Mouse (Mus musculus): ENCODE data around the gene Dnaic1. TPM values are rescaled to one million over a fixed set of nuclear protein-coding genes. Genes with fewer than 3 reads are reported as not detected.

Dnaic1 gene
- total and polyA plus RNA-seq, 3 experiments, result 0.34 to 4.1 (median 0.89) TPM

- H3K9me3 ChIP-seq (replicated peaks; ENCODE audit: low read length), result peaks cover 5% of the 10 kb centered on the region
- peaks cover 92% of the 10 kb centered on the region for H3K27me3 ChIP-seq (replicated peaks)
- H3K4me3 ChIP-seq (replicated peaks in 1 of 3; ENCODE audit: low read depth in 2 of 3, low read length in 2 of 3, poor library complexity in 1 of 3), result no peak overlapping the region
- dilution Hi-C loops (cut with MboI; ENCODE audit: extremely low pct_ligation_motif_present, extremely low pct_unique_long_range_greater_than_20kb, low sequenced_read_pairs) (no loop called here), in situ Hi-C loops (cut with MboI; ENCODE audit: low pct_ligation_motif_present, low pct_unique_long_range_greater_than_20kb, low sequenced_read_pairs) (loop anchor here (10.0 kb wide), 1 partner anchor 50 kb away; no protein-coding TSS in a partner anchor)
- H3K27ac ChIP-seq (ENCODE audit: insufficient read depth, low read depth), result no peak overlapping the region
- H3K9ac ChIP-seq (ENCODE audit: insufficient read depth, low read depth), result no peak overlapping the region
- TF ChIP-seq RCOR1 (conservative IDR thresholded peaks at IDR 0.05; ENCODE audit: low read depth, low read length), result no peak
- TF ChIP-seq RAD21 (IDR thresholded peaks at IDR 0.05; ENCODE audit: low read depth, low read length), result peak; percentile 71
- TF ChIP-seq CTCF (conservative IDR thresholded peaks at IDR 0.05 in 1 of 2, IDR thresholded peaks at IDR 0.05 in 1 of 2; ENCODE audit: low read depth in 2 of 2, low read length in 2 of 2), result peak in 1 of 2 experiments; percentile 75; a peak in 2 of 4 replicates
- TF ChIP-seq SMC3 (IDR thresholded peaks at IDR 0.05; ENCODE audit: low read depth, low read length), result peak; percentile 73
- TF ChIP-seq NELFE (IDR thresholded peaks at IDR 0.05; ENCODE audit: low read depth, low read length), result no peak
- TF ChIP-seq USF2 (conservative IDR thresholded peaks at IDR 0.05; ENCODE audit: low read depth, low read length), result no peak
- TF ChIP-seq TBP (conservative IDR thresholded peaks at IDR 0.05; ENCODE audit: low read depth, low read length), result no peak
- no peak for TF ChIP-seq ELF1 (IDR thresholded peaks at IDR 0.05; ENCODE audit: low read depth, low read length)
- no peak for TF ChIP-seq MAZ (IDR thresholded peaks at IDR 0.05; ENCODE audit: low read depth, low read length)
- peak; percentile 17 for DNase-seq (ENCODE audit: extremely low read depth)
- H3K4me2 ChIP-seq (ENCODE audit: insufficient read depth, low read depth, poor library complexity, severe bottlenecking), result no peak overlapping the region
- H3K79me2 ChIP-seq (replicated peaks; ENCODE audit: control insufficient read depth, extremely low read depth, insufficient read depth, poor library complexity, severe bottlenecking), result no peaks in the 10 kb centered on the region
- no peaks in the 10 kb centered on the region for H3K36me3 ChIP-seq (replicated peaks in 1 of 2; ENCODE audit: control insufficient read depth in 1 of 2, insufficient read depth in 1 of 2, low read length in 1 of 2)
- H3K4me1 ChIP-seq (ENCODE audit: control insufficient read depth in 1 of 2, insufficient read depth in 2 of 2), result no peaks in the 10 kb centered on the region
These were observed 35.2 kb downstream of the Dnaic1 start for GRCm38 (mm10) chr4:41604476-41605396.

GRCm38 (mm10) chr4:41606784-41607183, 37.2 kb downstream of the Dnaic1 start:
- dilution Hi-C loops (cut with MboI; ENCODE audit: extremely low pct_ligation_motif_present, extremely low pct_unique_long_range_greater_than_20kb, low sequenced_read_pairs), result no loop called here
- Histone ChIP-seq H3K4me2 (ENCODE audit: insufficient read depth, low read depth, poor library complexity, severe bottlenecking) (no peak overlapping the region), H3K9me3 (replicated peaks; ENCODE audit: low read length) (peaks cover 9% of the 10 kb centered on the region), H3K9ac (ENCODE audit: insufficient read depth, low read depth) (no peak overlapping the region), H3K79me2 (replicated peaks; ENCODE audit: control insufficient read depth, extremely low read depth, insufficient read depth, poor library complexity, severe bottlenecking) (no peaks in the 10 kb centered on the region), H3K4me1 (ENCODE audit: control insufficient read depth in 1 of 2, insufficient read depth in 2 of 2) (no peaks in the 10 kb centered on the region), H3K27ac (ENCODE audit: insufficient read depth, low read depth) (no peak overlapping the region), H3K4me3 (replicated peaks in 1 of 3; ENCODE audit: low read depth in 2 of 3, low read length in 2 of 3, poor library complexity in 1 of 3) (no peak overlapping the region), H3K36me3 (replicated peaks in 1 of 2; ENCODE audit: control insufficient read depth in 1 of 2, insufficient read depth in 1 of 2, low read length in 1 of 2) (no peaks in the 10 kb centered on the region), H3K27me3 (replicated peaks) (peaks cover 90% of the 10 kb centered on the region)
- no peak for TF ChIP-seq CHD2 (IDR thresholded peaks at IDR 0.05; ENCODE audit: low read length)
- TF ChIP-seq UBTF (IDR thresholded peaks at IDR 0.05; ENCODE audit: low read depth, low read length), result no peak
- TF ChIP-seq MAFK (IDR thresholded peaks at IDR 0.05; ENCODE audit: insufficient replicate concordance, low read length), result no peak
- no peak for TF ChIP-seq MAZ (IDR thresholded peaks at IDR 0.05; ENCODE audit: low read depth, low read length)
- TF ChIP-seq NRF1 (IDR thresholded peaks at IDR 0.05; ENCODE audit: low read depth, low read length), result no peak
- no peak for TF ChIP-seq TCF12 (IDR thresholded peaks at IDR 0.05; ENCODE audit: low read depth, low read length)
- no peak for TF ChIP-seq JUND (conservative IDR thresholded peaks at IDR 0.05; ENCODE audit: low read depth, low read length)
- in situ Hi-C loops (cut with MboI; ENCODE audit: low pct_ligation_motif_present, low pct_unique_long_range_greater_than_20kb, low sequenced_read_pairs), result loop anchor here (10.0 kb wide), 1 partner anchor 48 kb away; no protein-coding TSS in a partner anchor
- peak; percentile 37 for DNase-seq (ENCODE audit: extremely low read depth)

All from CH12.LX (cell line).